Mouse (Mus musculus): ENCODE measurements around the gene Lsm2.
"Not testable (repeated sequence)": the region's sequence is repeated elsewhere in the genome, so short reads cannot be mapped to it uniquely, and the experiment has no call there.

The Lsm2 gene

DNA sequence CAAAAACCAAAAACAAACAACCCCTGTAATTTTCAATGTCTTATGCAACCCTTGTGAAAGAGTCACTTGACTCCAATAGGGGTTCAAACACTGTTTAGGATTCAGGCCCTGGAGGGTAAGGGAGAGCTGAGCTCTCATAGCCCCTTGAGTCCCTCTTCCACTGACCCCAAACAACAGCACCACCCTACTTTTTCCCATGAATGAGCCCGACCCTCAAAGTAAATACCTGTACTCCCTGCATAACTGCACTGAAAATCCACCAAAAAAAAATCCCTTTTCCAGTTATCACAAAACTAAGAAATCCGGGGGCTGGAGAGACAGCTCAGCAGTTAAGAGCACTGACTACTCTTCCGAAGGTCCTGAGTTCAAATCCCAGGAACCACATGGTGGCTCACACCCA, 25.8 kb upstream of the Lsm2 start:
- in situ Hi-C loops (cut with MboI; ENCODE audit: low sequenced_read_pairs) = no loop called here

DNA sequence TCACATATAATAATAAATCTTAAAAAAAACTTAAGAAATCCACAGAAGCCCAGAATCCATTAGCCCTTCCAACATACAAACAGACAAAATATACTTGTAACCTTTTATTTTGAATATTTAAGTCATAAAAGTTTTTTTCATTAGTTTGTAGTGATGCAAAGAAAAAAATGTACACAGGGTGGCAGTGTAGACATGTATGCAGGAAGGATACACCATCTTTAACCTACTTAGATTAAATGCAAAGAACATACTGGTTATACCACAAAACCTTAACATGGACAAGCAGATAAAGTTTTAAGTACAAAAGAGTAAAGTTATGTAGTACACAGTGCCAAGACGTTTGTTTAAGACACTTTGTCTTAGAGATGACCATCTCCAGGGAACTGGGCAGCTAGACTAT, 25.3 kb upstream of the Lsm2 start:
- in situ Hi-C loops (cut with MboI; ENCODE audit: low sequenced_read_pairs) = no loop called here

DNA sequence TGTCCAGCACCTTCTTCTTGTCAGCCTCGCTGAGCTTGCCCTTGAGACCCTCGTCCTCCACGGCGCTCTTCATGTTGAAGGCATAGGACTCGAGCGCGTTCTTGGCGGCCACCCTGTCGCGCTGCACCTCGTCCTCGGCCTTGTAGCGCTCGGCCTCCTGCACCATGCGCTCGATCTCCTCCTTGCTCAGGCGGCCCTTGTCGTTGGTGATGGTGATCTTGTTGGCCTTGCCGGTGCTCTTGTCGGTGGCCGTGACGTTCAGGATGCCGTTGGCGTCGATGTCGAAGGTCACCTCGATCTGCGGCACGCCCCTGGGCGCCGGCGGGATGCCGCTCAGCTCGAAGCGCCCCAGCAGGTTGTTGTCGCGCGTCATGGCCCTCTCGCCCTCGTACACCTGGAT, 24.4 kb upstream of the Lsm2 start:
- in situ Hi-C loops (cut with MboI; ENCODE audit: low sequenced_read_pairs) = not testable (repeated sequence)

DNA sequence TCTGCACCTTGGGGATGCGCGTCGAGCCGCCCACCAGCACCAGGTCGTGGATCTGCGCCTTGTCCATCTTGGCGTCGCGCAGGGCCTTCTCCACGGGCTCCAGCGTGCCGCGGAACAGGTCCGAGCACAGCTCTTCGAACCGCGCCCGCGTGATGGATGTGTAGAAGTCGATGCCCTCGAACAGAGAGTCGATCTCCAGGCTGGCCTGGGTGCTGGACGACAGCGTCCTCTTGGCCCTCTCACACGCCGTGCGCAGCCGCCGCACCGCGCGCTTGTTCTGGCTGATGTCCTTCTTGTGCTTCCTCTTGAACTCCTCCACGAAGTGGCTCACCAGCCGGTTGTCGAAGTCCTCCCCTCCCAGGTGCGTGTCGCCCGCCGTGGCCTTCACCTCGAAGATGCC, 23.7 kb upstream of the Lsm2 start:
- in situ Hi-C loops (cut with MboI; ENCODE audit: low sequenced_read_pairs) = not testable (repeated sequence)

DNA sequence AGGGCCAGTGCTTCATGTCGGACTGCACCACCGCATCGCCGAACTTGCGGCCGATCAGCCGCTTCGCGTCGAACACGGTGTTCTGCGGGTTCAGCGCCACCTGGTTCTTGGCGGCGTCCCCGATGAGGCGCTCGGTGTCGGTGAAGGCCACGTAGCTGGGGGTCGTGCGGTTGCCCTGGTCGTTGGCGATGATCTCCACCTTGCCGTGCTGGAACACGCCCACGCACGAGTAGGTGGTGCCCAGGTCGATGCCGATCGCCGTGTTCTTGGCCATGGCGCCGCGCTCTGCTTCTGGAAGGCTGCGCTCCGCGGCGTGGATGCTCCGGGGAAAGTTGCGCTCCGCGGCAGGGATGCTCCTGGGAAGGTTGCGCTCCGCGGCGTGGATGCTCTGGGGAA, 22.9 kb upstream of the Lsm2 start:
- in situ Hi-C loops (cut with MboI; ENCODE audit: low sequenced_read_pairs) = not testable (repeated sequence)

DNA sequence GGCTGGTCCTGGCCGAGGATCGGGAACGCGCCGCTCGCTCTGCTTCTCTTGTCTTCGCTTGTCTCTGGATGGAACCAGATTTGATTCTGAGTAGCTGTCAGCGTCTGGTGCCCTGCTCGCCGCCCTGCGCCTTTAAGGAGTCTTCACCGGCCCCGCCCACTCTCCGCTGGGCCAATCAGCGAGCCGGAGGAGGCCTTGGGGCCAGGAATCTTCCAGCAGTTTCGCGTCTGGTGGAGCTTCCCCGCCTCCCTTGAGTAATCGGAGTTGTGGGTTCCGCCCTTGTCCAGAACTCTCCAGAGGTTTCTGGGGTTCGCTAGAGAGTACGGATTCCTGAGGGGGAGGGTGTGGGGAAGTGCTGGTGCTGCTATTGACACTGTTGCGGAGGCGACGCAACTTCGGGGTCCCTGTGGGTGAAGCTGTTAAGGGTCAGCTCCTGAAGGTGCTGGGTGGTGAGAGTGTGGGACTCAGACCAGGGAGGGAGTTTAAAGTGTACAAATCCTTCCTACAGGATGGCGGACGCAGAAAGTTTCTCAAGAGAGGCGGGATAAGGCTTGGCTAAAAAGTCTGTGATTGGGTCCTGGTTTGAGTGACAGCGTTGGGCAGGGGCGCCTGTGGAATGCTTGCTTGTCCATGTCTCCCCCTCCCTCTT, 22.4 kb upstream of the Lsm2 start, which contains the start of gene Hspa1b:
Gene Hspa1b (minus strand): TSS at position 109 of the 649 bp plus-strand sequence.
- in situ Hi-C loops (cut with MboI; ENCODE audit: low sequenced_read_pairs) = not testable (repeated sequence)

DNA sequence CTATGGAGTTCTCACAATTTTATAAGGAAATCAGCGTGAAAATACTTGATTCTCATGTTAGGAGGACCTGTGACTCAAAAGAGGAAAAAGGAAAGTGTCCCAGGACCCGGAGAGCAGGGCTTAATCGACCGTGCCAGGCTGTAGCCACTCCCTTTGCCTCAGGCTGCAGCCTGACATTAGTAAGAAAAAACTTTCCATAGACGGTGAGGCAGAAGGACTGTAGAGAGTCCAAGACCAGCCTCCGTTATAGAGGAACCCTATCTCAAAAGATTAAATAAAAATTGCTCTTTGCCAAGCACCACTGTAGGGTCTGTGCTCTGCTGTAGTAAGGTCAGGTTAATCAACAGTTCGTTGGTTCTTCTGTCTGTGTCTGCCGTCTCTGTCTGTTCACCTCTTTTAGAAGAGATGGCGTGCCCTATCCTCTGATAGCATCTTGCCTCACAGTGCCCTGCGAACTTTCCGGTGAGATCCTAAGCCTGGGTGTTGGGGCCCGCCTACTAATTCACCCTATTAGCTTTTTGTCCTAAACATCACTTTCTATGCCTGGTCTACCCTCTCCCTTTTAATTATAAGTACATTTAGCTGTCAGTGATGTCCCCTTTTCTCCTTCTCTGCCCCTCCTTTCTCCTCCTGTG, 21.7 kb upstream of the Lsm2 start:
- in situ Hi-C loops (cut with MboI; ENCODE audit: low sequenced_read_pairs) = no loop called here

DNA sequence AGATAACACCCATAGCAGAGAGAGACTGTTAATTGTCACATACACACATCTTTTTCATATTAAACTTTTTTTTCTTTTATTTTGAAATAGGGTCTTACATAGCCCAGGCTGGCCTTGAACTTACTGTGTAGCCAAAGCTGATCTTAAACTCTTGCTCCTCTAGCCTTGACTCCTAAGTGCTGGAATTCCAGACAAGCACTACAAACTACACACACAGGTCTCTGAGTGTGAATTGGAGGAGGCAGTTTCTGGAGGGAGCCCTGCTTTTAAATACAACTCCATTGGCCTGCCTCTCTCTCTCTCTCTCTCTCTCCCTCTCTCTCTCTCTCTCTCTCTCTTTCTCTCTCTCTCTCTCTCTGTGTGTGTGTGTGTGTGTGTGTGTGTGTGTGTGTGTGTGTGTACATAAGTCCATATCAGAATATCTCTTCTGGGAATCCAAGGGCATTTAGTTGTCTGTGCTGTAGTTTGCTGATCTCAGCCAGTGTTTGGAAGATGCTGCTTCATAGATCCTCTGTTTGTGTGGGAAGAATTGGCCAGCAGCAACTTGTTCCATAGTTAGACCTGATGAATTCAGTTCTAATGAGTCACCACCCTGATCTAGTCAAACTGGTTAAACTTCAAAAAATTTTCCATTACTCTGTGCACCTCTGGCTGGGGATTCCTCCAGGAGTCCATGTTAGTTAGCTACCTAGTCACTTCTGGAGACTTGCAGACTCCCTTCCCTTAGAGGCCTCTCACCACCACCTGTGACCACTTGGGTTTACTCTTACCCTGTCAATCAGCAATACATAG, 20.8 kb upstream of the Lsm2 start:
- in situ Hi-C loops (cut with MboI; ENCODE audit: low sequenced_read_pairs) = no loop called here

DNA sequence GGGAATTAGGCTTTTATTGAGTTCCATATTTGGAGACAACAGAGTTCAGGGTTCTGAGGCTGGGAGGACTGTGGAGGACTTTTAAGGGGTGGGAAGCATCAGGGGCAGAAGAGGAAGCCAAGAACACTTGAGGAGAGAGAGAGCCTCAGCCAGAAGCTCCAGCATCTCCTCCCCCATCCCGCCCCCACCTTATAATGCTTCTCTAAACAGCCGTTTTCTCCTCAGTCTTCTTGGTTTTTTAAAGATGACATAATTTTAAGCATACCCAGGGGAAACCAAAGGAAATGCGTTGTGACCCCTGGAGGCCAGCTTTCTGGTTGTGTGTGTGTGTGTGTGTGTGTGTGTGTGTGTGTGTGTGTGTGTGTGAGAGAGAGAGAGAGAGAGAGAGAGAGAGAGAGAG, 19.5 kb upstream of the Lsm2 start:
- in situ Hi-C loops (cut with MboI; ENCODE audit: low sequenced_read_pairs) = no loop called here

DNA sequence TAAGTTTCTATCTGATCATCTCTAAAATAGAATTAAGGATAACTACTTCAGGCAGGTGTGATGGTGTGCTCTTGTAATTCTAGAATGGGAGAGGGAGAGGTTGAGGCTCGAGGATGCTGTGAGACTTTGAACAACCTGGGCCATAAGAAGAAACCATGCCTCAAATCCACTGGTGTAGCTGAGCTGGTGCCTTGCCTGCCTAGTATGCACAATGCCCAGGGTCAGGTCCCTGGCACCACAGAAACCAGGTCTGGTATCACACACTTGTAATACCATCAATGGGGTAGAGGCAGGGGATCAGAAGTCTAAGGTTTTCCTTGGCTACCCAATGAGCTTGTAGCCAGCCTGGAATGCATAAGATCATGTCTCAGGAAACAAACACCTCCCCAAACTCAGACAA, 18.8 kb upstream of the Lsm2 start:
- in situ Hi-C loops (cut with MboI; ENCODE audit: low sequenced_read_pairs) = no loop called here

DNA sequence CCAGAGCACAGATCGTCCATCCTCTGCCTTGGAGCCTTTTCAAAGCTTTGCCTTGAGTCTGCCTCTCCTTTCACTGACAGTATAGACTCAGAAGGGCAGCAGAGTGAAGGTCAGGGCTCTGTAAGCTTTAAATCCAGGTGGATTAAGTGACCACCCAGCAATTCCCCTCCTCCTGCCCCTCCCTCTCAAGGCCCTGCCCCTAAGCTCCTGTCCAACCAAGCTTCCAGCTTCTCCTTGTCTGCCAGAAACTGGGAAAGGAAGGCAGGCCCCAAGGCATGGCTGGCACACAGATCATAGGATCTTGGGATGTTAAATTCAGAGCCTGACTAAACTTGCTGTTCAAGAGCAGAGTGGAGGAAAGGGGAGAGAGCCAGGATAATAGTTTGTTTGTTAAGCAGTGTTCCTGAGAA, 17.0 kb upstream of the Lsm2 start:
- in situ Hi-C loops (cut with MboI; ENCODE audit: low sequenced_read_pairs) = no loop called here

DNA sequence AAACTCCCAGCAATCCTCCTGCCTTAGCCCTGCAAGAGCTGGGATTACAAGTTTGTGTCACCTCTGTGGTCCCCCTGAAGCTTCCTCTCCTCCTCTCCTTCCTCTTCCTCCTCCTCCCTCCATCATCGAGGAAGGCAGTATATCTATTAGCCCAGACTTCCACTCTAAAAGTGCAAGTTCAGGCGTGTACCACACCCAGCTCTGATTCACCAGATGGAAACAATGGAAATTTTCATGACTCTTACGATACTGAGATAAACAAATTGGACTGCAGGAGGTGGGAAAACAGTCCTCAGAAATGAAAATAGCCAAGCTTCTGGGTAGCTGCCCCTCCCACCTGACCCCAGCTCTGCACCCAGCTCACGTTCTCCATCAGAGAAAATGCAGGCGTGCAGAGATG, 16.0 kb upstream of the Lsm2 start:
- in situ Hi-C loops (cut with MboI; ENCODE audit: low sequenced_read_pairs) = no loop called here

DNA sequence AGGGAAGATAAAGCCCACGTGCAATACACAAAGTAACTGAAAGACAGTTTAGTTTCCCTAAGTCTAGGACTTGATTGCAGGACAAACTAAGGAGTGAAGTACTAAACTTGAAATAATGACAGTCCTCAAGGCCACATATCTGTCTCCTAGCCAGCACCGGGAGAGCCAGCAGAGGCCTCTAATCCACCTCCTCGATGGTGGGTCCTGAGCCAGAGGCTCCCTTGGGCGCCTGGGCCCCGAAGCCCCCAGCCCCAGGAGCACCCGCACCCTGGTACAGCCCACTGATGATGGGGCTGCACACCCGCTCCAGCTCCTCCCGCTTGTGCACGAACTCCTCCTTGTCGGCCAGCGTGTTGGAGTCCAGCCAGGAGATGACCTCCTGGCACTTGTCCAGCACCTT, 11.8 kb upstream of the Lsm2 start, which contains the start of gene Gm20481:
Gene Gm20481 (plus strand): TSS at position 91 of the 400 bp plus-strand sequence.
- in situ Hi-C loops (cut with MboI; ENCODE audit: low sequenced_read_pairs) = not testable (repeated sequence)

DNA sequence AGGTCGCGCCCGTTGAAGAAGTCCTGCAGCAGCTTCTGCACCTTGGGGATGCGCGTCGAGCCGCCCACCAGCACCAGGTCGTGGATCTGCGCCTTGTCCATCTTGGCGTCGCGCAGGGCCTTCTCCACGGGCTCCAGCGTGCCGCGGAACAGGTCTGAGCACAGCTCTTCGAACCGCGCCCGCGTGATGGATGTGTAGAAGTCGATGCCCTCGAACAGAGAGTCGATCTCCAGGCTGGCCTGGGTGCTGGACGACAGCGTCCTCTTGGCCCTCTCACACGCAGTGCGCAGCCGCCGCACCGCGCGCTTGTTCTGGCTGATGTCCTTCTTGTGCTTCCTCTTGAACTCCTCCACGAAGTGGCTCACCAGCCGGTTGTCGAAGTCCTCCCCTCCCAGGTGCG, 10.8 kb upstream of the Lsm2 start:
- in situ Hi-C loops (cut with MboI; ENCODE audit: low sequenced_read_pairs) = not testable (repeated sequence)

DNA sequence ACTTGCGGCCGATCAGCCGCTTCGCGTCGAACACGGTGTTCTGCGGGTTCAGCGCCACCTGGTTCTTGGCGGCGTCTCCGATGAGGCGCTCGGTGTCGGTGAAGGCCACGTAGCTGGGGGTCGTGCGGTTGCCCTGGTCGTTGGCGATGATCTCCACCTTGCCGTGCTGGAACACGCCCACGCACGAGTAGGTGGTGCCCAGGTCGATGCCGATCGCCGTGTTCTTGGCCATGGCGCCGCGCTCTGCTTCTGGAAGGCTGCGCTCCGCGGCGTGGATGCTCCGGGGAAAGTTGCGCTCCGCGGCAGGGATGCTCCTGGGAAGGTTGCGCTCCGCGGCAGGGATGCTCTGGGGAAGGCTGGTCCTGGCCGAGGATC, 10.0 kb upstream of the Lsm2 start:
- in situ Hi-C loops (cut with MboI; ENCODE audit: low sequenced_read_pairs) = not testable (repeated sequence)

DNA sequence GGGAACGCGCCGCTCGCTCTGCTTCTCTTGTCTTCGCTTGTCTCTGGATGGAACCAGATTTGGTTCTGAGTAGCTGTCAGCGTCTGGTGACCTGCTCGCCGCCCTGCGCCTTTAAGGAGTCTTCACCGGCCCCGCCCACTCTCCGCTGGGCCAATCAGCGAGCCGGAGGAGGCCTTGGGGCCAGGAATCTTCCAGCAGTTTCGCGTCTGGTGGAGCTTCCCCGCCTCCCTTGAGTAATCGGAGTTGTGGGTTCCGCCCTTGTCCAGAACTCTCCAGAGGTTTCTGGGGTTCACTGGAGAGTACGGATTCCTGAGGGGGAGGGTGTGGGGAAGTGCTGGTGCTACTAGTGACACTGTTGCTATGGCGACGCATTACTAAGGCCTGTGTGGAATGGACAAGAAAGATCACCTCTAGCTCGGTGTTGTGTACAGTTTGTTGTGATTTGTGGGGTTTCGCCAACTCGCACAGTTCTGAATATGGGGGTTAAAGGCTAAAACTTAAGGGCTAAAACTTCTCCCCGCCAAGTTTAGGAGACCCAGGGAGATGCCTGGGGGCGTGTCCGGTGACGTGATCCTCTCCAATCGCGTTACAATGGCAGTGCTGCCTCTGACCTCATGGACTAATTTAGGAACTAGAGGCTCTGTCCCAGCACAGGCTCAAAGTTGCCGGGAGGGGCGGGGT, 9.5 kb upstream of the Lsm2 start, which contains the start of the genes Hspa1a and Hspa1l:
Gene Hspa1a (minus strand): TSS at position 88 of the 681 bp plus-strand sequence.
Gene Hspa1l (plus strand): TSS at position 635 of the 681 bp plus-strand sequence.
- in situ Hi-C loops (cut with MboI; ENCODE audit: low sequenced_read_pairs) = not testable (repeated sequence)

DNA sequence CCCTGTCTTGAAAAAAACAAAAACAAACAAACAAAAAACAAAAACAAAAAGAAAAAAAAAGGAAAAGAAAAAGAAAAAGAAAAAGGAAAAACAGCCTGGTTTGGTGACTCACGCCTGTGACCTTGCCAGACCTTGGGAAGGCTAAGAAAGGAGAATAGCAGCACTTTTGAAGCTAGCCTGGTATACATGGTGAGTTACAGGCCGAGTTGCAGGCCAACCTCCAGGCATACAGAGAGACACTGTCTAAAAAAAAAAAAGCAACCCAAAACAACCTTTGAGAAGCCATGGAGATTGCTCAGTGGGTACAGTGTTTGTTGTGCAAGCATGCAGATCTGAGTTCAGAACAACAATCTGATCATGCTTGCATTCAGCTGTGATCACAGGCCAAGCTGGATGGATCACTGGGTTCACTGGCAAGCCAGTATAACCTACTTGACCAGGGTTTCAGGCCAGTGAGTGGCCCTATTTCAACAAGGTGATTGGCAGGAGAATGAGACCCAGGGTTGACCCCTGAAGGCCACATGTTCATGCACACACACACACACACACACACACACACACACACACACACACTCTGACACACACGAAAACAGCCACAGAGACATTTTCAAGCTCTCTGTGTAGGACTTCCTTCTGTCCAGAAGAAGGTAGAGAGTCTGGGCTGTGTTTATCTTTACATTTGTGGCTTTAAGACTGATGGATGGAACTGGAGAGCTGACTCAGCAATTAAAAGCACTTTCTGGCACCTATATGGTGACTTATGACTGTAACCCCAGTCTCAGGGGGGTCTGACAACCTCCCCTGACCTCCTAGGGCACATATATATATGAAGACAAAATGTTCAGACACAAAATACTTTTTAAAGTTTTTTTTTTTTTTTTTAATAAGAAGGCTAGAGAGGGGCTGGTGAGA, 5.8 kb upstream of the Lsm2 start:
- in situ Hi-C loops (cut with MboI; ENCODE audit: low sequenced_read_pairs) = no loop called here

DNA sequence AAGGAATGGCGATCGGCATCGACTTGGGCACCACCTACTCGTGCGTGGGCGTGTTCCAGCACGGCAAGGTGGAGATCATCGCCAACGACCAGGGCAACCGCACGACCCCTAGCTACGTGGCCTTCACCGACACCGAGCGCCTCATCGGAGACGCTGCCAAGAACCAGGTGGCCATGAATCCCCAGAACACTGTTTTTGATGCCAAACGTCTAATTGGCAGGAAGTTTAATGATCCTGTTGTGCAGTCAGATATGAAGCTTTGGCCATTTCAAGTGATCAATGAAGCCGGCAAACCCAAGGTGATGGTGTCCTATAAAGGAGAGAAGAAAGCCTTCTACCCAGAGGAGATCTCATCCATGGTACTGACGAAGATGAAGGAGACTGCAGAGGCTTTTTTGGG, 4.7 kb upstream of the Lsm2 start:
- in situ Hi-C loops (cut with MboI; ENCODE audit: low sequenced_read_pairs) = no loop called here

DNA sequence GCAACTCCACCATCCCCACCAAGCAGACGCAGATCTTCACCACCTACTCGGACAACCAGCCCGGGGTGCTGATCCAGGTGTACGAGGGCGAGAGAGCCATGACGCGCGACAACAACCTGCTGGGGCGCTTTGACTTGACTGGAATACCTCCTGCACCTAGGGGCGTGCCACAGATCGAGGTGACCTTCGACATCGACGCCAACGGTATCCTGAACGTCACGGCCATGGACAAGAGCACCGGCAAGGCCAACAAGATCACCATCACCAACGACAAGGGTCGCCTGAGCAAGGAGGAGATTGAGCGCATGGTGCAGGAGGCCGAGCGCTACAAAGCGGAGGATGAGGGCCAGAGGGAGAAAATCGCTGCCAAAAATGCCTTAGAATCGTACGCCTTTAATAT, 3.4 kb upstream of the Lsm2 start:
- in situ Hi-C loops (cut with MboI; ENCODE audit: low sequenced_read_pairs) = no loop called here

DNA sequence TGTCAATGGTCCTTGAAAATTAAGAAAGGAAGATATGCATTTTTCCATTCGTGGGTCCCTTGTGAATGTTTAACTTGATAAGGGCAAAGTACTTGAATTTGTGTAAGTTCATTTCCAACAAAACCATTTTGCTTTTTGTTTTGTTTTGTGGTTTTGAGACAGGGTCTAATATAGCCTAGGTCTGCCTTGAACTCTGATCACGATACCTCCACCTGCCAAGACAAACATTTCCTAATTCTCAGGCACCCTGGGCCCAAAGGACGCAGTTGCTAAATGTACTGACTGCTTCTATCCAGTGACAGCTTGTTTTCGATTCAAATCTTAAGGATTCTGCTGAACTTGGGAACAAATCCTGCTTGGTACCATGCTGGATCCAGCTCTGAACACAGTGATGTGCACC, 2.0 kb upstream of the Lsm2 start:
- in situ Hi-C loops (cut with MboI; ENCODE audit: low sequenced_read_pairs) = no loop called here
